Mouse (Mus musculus) NIH3T3 (cell line): ENCODE measurements around the gene Ltbp1.
A peak's percentile ranks its signal among the peaks of the same experiment; 100 is the strongest.

Source experiments
- DNase-seq: peaks from one replicate; pipeline ENCODE4 v3.0.0-alpha.2; 2012; ENCODE audit warnings: low read depth

The Ltbp1 gene

DNA sequence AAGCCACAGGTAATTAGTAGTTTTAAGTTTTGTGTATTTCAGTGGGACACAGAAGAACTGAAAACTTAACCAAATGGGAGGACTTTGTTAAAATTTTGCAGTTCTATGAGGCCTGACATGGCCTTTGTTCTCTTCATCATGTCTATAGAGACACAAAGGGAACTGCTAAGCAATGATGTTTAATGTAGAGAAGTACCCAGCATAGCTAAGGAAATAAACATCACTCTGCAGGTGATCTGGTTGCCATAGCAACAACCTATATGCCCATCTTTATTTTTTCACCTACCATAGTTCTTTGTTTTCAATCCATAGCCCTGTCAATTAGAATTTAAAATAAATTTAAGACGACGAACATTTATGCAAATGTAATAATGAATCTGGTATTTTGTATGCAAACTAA, 233.3 kb downstream of the Ltbp1 start:
- no peak for DNase-seq

DNA sequence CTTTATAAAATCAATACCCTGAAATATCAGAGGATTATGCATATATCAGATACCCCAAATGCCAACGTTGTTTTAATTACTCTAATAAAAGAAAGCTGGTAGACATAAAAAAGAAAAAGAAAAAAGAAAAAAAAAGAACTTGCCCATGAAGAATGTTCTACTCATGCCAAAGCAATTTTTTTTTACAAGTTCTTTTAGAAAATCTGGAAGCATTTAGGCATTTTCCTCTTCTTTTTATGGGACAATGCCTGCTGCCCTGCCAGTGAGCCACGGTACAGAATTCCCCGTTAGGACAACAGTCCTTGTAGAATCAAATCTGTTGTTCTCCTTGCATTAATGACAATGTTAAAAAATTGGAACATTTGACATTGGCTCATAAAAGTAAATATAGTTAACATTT, 234.2 kb downstream of the Ltbp1 start:
- peak; percentile 39 for DNase-seq

DNA sequence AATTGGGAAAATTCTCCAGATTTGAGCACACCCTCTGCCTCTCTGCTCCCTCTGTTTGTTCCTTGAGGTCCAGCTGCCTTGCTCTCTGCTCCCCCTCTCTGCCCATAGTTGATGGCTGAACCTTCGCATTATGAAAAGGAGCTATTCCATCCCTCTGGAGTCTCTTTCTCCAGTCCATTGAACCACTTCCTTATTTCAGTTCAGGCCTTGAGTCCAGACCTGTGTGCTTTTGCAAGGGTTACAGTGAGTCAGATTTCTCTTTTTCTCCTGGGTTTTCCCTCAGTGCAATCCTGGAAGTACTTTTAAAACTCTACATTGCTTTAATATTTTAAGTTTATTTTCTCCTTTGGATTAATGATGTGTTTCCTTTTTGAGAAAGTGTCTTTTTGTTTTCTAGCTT, 236.7 kb downstream of the Ltbp1 start:
- no peak for DNase-seq

DNA sequence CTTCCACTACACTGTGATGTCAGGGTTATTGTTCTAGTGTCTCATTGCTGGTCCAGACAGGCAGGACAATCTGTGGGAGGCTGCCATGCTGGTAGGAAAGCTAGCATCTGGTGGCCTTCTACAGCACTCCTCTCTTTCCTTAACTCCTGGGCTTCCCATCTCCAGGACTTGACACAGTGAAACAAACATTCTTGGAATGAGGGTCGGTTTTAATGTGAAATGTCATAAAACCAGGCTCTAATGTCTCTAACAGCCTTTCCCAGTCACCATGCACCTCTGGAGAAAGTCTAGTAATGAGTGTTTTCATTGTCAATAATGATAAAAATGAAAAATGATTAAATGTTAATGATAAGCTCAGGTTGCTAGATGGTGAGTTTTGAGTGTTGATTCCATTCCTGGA, 237.9 kb downstream of the Ltbp1 start:
- no peak for DNase-seq

DNA sequence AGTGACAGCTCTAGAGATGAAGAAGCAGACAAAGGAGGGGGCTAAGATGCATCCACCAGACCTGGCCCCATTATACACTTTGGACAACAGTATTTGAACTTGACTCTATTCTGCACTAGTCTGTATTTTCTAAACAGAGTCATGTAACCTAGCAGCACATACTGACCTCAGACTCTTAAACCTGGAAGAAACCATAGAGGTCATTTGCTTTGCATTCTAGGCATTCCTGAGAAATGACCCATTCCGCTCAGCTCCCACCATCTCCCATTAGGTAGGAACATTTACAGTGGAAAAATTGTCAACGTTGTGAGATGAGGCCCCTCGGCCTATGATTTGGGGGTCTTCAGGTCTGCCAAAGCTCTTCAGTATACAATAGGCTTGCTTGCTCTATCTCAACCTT, 238.8 kb downstream of the Ltbp1 start:
- no peak for DNase-seq

DNA sequence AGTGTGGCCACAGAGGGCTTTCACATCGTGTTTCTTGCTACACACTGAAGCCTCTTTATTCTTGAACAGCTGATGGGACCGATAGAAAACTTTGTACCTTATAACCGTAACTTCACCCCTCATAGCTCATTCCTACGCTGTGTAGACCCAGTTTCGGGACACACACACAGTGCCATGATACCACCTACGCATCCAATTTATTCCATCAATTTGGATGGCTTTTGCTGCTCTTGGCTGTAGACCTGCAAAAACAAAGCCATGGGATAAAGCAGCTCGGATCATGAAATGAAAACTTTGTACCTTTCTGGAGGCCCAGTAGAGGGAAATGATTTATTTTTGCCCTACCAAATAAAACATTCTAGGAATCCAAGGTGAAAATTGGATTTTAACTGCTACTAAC, 239.7 kb downstream of the Ltbp1 start:
- DNase-seq = no peak

DNA sequence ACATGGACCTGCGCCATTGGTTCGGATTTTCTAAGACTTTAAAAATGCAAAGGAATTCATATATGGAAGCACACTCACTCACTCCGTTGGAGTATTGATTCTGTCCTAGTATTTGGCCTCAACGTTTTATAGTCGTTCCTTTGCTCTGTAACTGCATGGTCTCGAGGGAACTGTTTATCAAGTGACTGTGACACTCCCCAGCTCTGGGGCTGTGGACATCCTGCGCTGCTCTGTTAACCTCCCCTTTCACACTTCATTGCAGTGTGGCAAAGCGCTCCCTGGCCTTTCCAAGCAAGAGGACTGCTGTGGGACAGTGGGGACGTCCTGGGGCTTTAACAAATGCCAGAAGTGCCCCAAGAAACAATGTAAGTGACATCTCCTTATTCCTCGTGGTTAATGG, 243.3 kb downstream of the Ltbp1 start:
- no peak for DNase-seq

DNA sequence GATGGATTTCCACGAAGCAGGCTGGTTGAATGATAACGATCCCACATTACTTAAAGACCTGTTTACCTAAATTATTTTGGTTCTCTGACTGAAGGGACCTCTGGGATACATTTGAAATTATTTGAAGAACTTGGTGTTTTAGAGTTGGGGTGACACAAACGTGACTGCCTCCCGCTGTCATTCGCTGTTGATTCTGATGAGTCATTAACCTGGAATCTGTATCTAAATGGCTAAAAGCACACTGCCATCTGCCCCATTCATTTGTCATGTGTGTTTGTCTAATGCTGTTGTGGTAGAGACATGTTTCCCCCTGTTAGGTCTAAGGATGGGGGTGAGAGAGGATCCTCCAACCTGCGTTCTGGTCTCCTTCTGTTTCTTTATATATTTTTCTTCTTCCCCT, 245.2 kb downstream of the Ltbp1 start:
- no peak for DNase-seq

DNA sequence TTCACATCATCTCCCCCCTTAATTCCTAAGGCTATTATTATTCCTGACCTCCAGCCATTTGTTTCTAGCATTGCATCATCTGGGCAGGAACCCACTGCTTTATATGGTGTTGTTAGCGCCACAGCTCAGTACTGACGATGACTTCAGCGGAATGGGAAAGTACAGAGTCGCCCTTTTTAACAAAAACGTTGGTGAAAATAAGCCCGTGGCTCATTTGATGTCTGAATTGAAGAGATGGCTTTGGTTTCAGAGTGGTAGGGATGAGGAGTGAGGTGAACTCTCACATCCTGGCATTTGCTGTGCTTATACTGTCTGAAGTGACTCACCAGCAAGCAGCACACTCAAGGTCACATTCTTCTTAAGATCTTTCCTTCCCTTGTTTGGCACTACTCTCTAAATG, 245.7 kb downstream of the Ltbp1 start:
- DNase-seq = peak; percentile 54

DNA sequence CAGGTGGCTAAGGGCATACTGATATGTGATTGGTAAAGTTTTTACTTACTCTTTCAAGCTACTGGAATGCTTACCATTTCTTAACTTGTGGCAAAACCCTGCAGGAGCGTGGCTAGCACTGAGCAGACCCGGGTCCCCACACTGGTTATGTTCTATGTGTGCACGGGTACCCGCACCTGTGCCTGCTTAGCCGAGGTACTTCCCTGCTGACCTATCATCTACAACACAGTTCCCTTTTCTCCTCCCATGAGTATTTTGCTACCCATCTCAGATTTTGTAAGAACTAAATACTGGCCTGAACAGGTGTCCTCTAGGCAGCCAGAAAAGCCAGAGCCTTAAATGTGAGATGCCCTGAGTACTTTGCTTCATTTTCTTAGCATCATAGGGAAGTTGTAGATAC, 247.2 kb downstream of the Ltbp1 start:
- DNase-seq = no peak

DNA sequence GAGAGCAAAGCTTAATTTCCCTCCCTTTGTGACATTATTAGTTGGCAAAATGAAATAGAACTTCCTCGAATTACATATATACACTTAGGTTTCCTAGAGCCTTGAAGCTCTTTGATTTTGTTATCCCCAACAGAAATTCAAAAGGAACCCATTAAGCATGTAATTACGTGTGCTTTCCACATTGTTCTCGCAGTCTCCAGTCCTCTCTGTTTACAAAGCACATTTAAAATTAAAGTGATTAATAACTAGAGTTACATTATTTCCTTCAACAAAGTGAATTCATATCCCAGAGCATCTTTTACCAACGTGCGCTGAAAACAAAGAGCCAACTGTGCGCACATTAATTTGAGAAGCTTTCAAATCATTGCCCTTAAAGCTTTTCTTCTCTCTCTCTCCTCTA, 249.5 kb downstream of the Ltbp1 start:
- DNase-seq = no peak

DNA sequence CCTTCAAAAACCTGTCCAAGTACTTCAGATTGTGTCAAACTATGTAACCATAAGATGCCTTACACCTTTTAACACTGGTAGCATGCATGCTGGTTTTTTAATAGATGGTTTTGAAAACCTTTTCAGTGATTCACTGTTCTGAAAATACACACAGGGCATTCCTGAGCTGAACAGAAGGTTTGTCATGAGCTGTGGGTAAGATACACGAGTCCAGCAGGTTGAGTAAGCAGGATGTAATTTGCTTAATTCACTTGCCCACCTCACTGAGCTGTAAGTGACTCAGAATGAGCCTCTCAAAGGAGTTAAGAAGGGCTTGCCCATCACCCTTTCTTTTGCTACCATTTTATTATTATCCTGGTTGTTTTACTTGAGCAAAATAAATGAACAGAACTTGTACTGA, 250.6 kb downstream of the Ltbp1 start:
- peak; percentile 77 for DNase-seq

DNA sequence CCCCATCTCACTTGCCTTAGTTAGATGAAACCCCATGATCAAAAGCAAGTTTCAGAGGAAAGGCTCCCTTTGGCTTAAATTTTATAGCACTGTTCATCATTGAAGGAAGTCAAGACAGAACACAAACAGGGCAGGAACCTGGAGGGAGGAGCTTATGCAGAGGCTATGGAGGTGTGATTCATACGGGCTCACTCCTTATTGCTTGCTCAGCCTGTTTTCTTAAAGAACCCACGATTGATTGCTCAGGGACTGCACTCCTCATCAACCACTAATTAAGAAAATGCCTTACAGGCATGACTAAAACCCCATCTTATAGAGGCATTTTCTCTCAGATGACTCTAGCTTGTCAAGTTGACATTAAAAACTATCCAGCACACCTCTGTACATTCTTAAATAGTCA, 253.1 kb downstream of the Ltbp1 start:
- peak; percentile 38 for DNase-seq

DNA sequence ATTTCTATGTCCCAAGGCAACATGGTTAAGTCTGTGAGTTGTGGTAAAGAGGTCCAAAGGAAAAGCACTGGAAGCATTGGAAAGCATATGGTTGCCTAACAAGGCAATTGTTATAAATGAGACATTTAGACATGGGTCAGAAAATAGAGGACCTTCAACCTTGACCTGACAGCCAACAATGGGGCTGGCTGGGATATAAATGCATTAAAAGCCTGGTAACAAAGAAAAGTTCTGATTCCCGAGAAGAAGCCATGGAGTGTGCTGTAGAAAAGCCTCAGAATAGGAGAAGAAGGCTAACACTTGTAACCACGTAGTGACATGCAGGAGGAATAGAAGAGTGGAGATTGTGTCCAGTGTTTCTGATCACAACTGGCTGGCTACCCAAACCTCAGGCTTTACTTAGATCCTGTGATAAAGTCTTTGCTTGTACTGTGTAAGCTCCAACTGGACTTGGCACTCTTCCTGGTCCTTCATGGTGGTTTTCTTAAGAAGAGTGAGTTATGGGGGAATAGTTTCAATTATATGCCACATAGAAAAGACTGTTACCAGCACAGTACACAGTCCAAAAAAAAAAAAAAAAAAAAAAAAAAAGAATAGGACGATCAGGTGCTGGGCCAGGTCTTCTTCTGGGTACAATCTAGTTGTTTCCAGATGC, 258.1 kb downstream of the Ltbp1 start:
- DNase-seq = peak; percentile 83

DNA sequence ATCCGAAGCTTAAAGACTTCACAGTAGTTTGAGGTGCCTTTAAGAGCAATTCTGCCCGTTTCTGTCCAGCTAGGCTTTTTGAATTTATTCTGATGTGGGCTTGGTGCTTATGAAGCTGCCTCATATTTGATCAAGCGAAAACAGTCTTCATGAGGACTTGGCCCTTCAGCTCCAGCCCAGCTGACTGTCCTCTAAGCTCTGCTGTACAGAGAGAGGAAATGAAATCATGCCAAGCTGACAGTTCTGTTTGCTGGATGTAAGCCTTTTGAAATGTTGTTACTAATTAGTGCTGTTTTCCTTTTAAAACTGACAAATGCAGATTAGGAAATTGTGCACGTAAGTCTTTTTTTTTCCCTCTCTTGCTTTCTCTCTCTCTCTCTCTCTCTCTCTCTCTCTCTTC, 263.1 kb downstream of the Ltbp1 start:
- DNase-seq = no peak

DNA sequence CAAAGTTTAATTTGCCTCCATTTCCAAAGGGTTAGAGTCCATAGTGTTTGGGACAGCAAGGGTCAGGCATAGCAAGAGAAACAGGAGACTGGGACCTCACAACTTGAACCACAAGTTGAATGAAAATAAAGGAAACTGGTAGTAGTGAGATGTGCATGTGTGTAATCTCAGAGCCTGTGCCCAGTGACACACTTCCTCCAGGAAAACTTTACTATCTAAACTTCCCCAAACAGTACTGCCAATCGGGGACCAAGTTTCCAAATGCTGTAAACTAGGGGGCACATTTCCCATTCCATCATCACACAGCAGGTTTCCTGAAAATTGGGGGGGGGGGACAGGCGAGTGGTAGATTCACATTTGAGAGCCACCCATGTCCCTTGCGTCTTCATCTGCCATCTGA, 267.1 kb downstream of the Ltbp1 start:
- DNase-seq = no peak

DNA sequence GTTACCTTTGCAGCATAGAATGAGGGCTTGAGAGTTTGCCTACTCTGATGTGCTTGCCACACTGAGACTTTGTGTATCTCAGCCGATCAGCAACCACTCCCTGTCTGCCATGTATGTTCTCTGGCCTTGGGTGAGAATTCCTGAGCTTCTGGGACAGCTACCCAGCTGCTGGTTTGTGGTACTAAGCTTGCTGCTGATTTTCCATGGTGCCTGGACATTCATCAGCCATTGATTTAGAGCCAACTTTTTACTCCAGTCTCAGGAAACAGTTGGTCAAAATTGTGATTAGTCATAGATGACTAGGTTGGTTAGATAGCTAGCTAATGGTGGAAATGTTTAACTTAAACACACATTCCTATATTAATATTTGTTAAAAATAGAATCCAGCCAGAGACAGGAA, 267.9 kb downstream of the Ltbp1 start:
- DNase-seq = peak; percentile 60

DNA sequence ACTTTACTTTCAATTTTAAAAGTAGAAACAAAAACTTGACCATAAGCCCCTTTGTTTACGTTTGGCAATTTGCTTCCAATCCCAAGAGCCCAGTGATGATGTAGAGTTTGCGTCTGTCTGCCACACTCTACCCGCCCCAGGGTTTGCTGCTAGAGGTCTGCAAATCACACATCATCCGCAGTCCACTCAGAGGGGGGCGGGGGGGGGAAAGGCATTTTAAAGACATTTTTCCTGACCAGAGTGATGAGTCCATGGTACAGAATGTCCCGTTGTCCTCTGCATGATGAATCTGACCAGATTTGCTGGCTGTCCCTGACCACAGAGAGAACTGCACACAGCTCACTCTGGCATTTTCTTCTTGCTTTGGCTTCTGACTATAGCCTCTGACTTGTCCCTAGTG, 269.9 kb downstream of the Ltbp1 start:
- DNase-seq = peak; percentile 85

DNA sequence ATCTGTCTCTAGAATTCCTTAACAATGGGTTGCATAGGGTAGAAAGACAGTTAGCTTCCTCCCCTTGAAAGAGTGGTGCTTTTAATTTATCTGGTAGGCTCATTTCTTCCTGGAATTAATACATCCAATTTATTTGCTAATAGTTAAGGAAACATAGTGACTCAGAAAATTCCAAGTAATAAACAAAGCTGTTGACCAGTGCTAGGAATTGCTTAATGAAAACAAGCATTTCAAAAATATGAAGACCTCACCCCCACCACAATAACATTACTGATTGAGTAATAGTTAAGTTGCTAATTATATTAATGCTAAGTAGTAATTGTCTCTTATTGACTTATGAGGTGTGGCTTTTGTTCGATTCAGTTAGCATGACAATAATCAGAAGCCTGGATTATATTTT, 272.7 kb downstream of the Ltbp1 start:
- DNase-seq = no peak

DNA sequence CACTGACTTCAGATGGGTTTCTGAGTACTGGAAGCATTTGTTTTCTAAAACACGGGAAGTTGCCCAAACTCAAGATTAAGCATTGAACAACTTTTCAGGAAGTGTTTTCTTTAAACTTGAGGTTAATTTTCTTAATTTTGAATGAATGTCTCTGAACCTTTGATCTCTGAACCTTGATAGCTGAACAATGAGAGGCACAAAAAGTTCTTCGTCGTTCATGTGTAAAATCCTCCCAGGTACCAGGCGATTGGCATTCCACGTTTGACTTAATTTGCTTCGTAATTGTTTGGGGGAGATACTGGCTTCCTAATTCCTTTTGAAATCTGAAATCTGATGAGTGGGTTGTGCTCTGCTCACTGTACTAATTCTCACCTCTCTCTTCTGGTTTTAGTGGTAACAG, 273.2 kb downstream of the Ltbp1 start:
- no peak for DNase-seq

DNA sequence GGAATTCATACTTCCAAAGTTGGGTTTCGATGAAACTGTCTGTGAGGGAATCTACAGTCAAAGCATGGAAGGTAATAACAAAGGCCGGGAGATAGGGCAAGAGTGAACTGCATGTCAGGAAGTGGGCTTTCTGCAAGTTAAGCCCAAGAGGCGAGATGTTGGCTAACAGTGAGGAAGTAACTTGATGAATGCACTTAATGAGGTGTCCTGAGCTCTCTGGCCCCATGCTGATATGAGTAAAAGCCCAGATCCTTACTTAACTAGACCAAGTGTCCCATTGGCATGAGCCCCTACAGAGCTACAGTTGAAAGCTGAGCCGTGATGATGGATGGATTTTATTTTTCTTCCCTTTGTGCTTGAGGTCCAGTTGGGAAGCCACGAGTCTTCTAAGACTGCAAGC, 276.0 kb downstream of the Ltbp1 start:
- no peak for DNase-seq

DNA sequence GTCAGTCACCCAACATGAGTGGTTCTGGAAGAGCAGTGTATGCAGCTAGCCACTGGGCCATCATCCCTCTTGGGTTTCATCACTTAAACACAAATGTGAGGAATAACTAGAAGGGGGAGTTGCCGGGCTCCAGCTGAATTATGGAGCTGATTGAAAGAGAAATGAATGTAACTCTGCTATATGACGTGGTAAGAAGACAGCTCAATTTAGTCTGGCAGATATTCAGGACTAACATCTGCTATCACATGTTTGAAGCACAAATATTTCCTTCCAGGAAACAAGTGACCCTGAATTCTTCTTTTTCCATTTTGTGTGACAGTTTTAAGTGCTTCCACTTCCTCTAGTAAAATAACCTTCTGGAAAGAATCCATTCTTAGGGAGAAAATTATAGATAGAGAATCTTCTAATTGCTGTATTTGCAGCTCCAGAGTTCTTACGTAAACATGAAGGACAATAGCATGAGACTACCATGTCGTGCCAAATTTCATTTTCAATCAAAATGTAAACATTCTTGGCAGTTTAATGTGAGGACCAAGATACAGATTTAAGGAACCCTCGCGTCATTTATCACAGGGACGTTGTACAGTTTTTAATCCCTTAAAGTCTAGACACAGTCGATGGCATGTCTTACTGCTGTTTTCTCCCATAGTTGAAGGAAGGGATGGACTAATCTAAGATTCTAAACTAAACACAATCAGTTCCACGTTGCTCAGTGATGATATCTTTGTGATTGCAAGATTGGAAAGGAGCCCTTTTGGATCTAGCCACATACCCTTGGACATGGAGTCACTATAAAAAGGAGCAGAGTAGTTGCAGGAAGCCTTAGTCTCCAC, 279.7 kb downstream of the Ltbp1 start:
- no peak for DNase-seq

DNA sequence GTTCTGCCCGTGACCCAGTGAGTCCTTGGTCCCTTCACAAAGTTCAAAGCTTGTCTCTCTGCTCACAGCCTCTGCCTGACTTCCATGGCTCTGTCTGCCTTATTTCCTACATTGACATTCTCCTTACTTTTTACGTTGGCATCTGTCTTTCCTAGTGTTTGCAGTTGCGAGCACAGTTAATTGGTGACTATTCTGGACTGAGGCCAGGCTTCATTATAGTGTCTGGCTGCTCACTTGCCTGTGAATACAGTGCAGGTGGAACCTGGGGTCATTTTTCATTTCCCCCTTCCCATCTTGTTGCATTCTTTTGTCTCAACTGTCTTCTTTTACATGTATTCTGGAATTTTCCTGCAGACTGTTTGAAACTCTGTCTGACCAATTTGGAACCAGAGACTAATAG, 287.6 kb downstream of the Ltbp1 start:
- DNase-seq = no peak

DNA sequence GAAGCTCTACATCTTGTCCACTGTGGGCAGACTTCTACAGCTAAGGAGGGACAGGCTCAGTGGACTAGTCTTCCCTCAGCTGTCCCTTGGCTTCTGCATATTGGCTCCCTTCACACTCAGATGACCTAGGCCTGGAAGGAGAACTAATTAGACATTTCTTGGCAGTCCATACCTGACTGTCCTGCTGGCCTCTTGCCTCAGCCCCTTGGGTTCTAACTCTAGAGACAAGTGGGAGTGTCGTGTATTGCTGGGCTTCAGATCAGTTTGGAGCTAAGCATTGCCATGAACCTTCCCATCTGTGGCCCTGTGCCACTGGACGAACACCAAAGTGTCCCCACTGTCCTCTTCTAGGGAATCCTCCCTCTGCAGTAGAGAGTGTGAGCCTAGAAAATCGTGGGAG, 288.4 kb downstream of the Ltbp1 start:
- DNase-seq = no peak
